Mouse (Mus musculus): Measurements from ENCODE around the gene Adcy1.

DNA sequence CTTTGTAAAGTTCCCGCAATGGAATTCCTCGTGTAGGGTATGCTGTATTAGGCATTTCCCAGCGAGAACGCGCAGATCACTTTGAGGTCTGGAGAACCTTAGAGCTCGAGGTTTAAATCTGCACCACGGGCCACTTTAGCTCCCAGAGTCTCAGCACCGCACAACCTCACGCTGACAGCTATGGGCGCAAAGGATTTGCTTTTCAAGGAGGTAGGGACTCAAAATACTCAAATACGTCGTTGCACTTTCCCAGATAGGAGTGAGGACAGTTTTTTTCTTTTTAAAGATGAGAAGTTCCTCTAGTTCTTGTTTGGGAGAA is 151.0 kb downstream of the Adcy1 start:
- no peak for TF ChIP-seq GATA1 (IDR thresholded peaks at IDR 0.05; ENCODE audit: borderline replicate concordance, low read length)
- TF ChIP-seq FLI1 (IDR thresholded peaks at IDR 0.05; ENCODE audit: low read length), result no peak

Data from megakaryocyte, embryonic 14.5 days (primary cell).